Mouse (Mus musculus) forebrain, embryonic 16.5 days (tissue): ENCODE results near the gene Zfp629. TPM values are rescaled to one million over a fixed set of nuclear protein-coding genes. Genes with fewer than 3 reads are reported as not detected.

Experiments used
- ATAC-seq: fragments of 200-750 bp; cut with Nextera tagmentation; 2 replicates; pipeline ENCODE4 v1.8.0; 2017; ENCODE audit warnings: mild to moderate bottlenecking, moderate library complexity
- H3K27ac ChIP-seq: fragments of 300-500 bp; sonication (generic); 2 replicates; pipeline ENCODE4 v1.5.1; 2014; ENCODE audit warnings: low read length, control low read depth
- H3K27me3 ChIP-seq: fragments of 300-500 bp; sonication (generic); replicated peaks from 2 replicates; pipeline ENCODE4 v1.6.1; 2014; ENCODE audit warnings: low read length; ENCODE audit not compliant: control insufficient read depth, insufficient read depth
- H3K36me3 ChIP-seq: fragments of 300-500 bp; sonication (generic); 2 replicates; pipeline ENCODE4 v1.6.1; 2014; ENCODE audit not compliant: control insufficient read depth, insufficient read depth
- H3K4me1 ChIP-seq: fragments of 300-500 bp; sonication (generic); replicated peaks from 2 replicates; pipeline ENCODE4 v1.6.1; 2014; ENCODE audit warnings: low read length; ENCODE audit not compliant: control insufficient read depth, insufficient read depth
- H3K4me2 ChIP-seq: fragments of 300-500 bp; sonication (generic); 2 replicates; pipeline ENCODE4 v1.6.1; 2014; ENCODE audit warnings: mild to moderate bottlenecking, low read length, control low read depth
- H3K4me3 ChIP-seq: fragments of 300-500 bp; sonication (generic); replicated peaks from 2 replicates; pipeline ENCODE4 v1.5.1; 2014; ENCODE audit warnings: mild to moderate bottlenecking, low read length, control low read depth
- H3K9ac ChIP-seq: fragments of 300-500 bp; sonication (generic); replicated peaks from 2 replicates; pipeline ENCODE4 v1.6.1; 2014; ENCODE audit warnings: low read depth, low read length, control low read depth
- H3K9me3 ChIP-seq: fragments of 300-500 bp; sonication (generic); 2 replicates; pipeline ENCODE4 v1.6.1; 2016; ENCODE audit warnings: low read length; ENCODE audit not compliant: control insufficient read depth
- WGBS: fragments of 180-500 bp; shearing (Covaris S2); extraction: QIAGEN DNeasy Blood & Tissue Kit; methylation state at CpG from one replicate; pipeline ENCODE4 v1.1.7; 2014; 5-methylcytosine and 5-hydroxymethylcytosine counted together
- polyA plus RNA-seq: library from polyadenylated mRNA; unstranded; fragments of >200 nt; fragmentation: Nextera tagmentation; extraction: Ambion mirVana; gene quantifications from 2 replicates; pipeline ENCODE4 v1.2.1, GENCODE M21; 2015

The Zfp629 gene
- polyA plus RNA-seq, 1 experiment from 2014 or later: 19.4 TPM

DNA sequence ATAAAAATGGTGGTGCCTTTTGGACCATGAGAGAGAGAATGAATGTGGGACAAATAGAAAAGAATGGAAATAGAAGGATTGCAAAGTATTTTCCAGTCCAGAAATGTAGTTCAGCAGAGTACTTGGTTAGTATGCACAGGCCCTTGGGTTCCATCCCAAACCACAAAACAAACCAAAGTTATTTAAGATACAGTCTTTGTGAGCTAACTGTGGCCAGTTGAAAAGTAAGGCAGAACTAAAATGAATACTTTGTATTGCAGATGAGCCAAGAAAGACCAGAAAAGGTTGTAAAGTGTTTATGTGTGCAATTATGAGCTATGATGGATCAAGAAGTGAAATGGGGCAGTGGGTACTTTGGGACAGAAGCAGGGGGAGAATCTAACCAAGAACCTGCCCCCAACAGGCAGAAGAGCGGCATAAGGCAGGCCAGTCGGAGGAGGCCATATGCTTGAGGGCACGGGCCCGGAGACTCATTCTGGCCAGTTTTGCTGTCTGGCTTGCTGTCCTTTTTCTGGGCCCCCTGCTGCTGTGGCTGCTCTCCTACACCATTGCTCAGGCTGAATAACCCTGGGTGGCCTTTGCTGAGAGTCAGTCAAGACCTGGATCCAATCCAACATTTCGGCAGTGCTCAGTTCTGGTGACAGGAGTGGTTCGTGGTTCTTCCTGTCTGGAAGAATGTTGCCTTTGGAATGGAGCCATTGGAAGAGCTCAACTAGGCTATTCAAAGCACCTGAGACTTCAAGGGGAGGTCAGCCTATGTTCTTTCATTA lies 51.0 kb downstream of the Zfp629 start:
- Histone ChIP-seq H3K4me1 (no peaks in the 10 kb centered on the region), H3K4me3 (no peak overlapping the region), H3K27me3 (no peaks in the 10 kb centered on the region), H3K9me3 (no peaks in the 10 kb centered on the region), H3K9ac (no peak overlapping the region), H3K4me2 (no peak overlapping the region), H3K27ac (no peak overlapping the region), H3K36me3 (peaks cover 14% of the 10 kb centered on the region)
- no peak for ATAC-seq
- 71% methylated on average over 6 of the region's 6 CpGs for WGBS

DNA sequence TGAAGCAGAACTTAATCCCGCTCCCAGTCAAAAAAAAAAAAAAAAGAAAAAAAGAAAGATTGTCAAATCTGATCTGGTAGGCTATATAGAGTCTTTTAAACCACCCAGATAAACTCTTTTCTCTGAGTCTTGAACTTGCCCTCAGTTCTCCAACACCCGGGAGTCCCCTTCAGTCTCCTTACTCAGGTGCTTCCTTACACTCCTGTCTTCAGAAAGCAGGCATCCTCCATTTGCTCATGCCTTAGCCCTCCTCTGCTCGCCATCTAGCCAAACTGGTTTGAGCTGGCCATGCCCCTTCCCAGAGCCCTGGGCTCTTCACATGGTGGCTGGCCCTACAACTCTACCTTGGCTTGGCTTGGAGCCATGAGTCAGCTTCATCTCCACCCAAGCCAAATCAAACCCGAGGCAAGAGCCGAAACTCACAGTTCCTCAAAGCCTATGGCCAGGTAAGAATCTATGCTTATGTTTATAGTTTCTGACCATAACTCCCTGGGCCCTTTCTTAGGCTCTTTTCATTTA lies 54.2 kb downstream of the Zfp629 start, which contains the start of gene Tmem265:
Gene Tmem265, plus strand, starts transcription at position 51 of the 519 bp plus-strand sequence.
- Histone ChIP-seq H3K27ac (no peak within 1 kb of the TSS), H3K9me3 (no peaks in the 10 kb centered on the region), H3K36me3 (peaks cover 37% of the 10 kb centered on the region), H3K4me1 (no peaks in the 10 kb centered on the region), H3K9ac (no peak within 1 kb of the TSS), H3K4me2 (no peak within 1 kb of the TSS), H3K27me3 (no peaks in the 10 kb centered on the region), H3K4me3 (no peak within 1 kb of the TSS)
- no peak for ATAC-seq
- WGBS: 93% methylated on average over 5 of the region's 5 CpGs

DNA sequence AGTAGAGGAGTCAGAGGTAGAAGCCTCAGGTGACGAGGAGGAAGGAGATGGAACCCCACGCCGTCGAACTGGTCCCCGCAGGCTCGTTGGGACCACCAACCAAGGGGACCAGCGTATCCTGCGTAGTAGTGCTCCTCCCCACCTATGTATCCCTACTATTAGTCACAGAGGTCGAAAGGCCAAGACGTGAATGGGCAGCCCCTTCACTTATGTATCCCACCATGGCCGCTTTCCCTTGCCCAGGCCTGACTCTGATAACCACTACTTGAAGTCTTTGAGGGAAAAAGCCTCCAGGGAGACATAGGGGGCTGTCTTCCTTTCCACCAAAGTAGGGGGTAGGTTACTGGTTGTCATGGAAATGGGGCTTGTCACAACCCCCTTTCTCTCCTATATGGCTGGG lies 55.0 kb downstream of the Zfp629 start:
- H3K4me1 ChIP-seq: no peaks in the 10 kb centered on the region
- no peak for ATAC-seq
- no peaks in the 10 kb centered on the region for H3K27me3 ChIP-seq
- H3K36me3 ChIP-seq: peaks cover 43% of the 10 kb centered on the region
- no peaks in the 10 kb centered on the region for H3K9me3 ChIP-seq
- no peak overlapping the region for H3K9ac ChIP-seq
- no peak overlapping the region for H3K4me3 ChIP-seq
- H3K4me2 ChIP-seq: no peak overlapping the region
- no peak overlapping the region for H3K27ac ChIP-seq
- WGBS: 92% methylated on average over 11 of the region's 11 CpGs

Other genes with a start within 250 kb of the Zfp629 start
- gene Zfp747, start 239.7 kb downstream of the Zfp629 start, polyA plus RNA-seq: 8.2 and 9.6 TPM in 2 replicates
- 4.2 and 5.1 TPM in 2 replicates for gene 9130019O22Rik, start 228.6 kb downstream of the Zfp629 start, polyA plus RNA-seq
- gene E430018J23Rik, start 222.2 kb downstream of the Zfp629 start, polyA plus RNA-seq: 5.3 and 6.3 TPM in 2 replicates
- gene Zfp764, start 209.0 kb downstream of the Zfp629 start, polyA plus RNA-seq: 5.2 and 5.9 TPM in 2 replicates
- 28.4 and 28.6 TPM in 2 replicates for gene Zfp688, start 193.7 kb downstream of the Zfp629 start, polyA plus RNA-seq
- gene Zfp689, start 166.6 kb downstream of the Zfp629 start, polyA plus RNA-seq: 14.6 and 17.7 TPM in 2 replicates
- 42.8 and 45.3 TPM in 2 replicates for gene Prr14, start 156.2 kb downstream of the Zfp629 start, polyA plus RNA-seq
- 10.2 and 11.8 TPM in 2 replicates for gene Fbrs, start 136.6 kb downstream of the Zfp629 start, polyA plus RNA-seq
- 46.3 and 51.5 TPM in 2 replicates for gene Srcap, start 103.8 kb downstream of the Zfp629 start, polyA plus RNA-seq
- gene Gm42715, start 96.2 kb downstream of the Zfp629 start, polyA plus RNA-seq: 16.3 and 18.8 TPM in 2 replicates
- 4.0 and 6.2 TPM in 2 replicates for gene Tmem265, start 54.4 kb downstream of the Zfp629 start, polyA plus RNA-seq
- 65.2 and 65.7 TPM in 2 replicates for gene Phkg2, start 42.5 kb downstream of the Zfp629 start, polyA plus RNA-seq
- 10.0 and 10.3 TPM in 2 replicates for gene Ccdc189, start 27.2 kb downstream of the Zfp629 start, polyA plus RNA-seq
- 54.1 and 62.7 TPM in 2 replicates for gene Rnf40, start 27.0 kb downstream of the Zfp629 start, polyA plus RNA-seq
- gene Bcl7c, start 93.1 kb upstream of the Zfp629 start, polyA plus RNA-seq: 30.6 and 33.8 TPM in 2 replicates
- 3.5 and 4.5 TPM in 2 replicates for gene Ctf1, start 96.9 kb upstream of the Zfp629 start, polyA plus RNA-seq
- 0.11 and 0.17 TPM in 2 replicates for gene Ctf2, start 116.4 kb upstream of the Zfp629 start, polyA plus RNA-seq
- 8.0 and 8.4 TPM in 2 replicates for gene Fbxl19, start 128.7 kb upstream of the Zfp629 start, polyA plus RNA-seq
- 9.5 and 9.6 TPM in 2 replicates for gene Orai3, start 154.0 kb upstream of the Zfp629 start, polyA plus RNA-seq
- 19.8 and 20.7 TPM in 2 replicates for gene Setd1a, start 160.9 kb upstream of the Zfp629 start, polyA plus RNA-seq
- gene Gm49388, start 169.8 kb upstream of the Zfp629 start, polyA plus RNA-seq: not detected in 2 replicates
- 7.3 and 10.7 TPM in 2 replicates for gene Hsd3b7, start 184.8 kb upstream of the Zfp629 start, polyA plus RNA-seq
- gene Stx4a, start 208.5 kb upstream of the Zfp629 start, polyA plus RNA-seq: 17.8 and 22.2 TPM in 2 replicates
- gene Stx1b, start 208.8 kb upstream of the Zfp629 start, polyA plus RNA-seq: 37.9 and 50.8 TPM in 2 replicates